Mouse (Mus musculus) megakaryocyte, embryonic 14.5 days (primary cell): ENCODE results near the gene Mrtfa. TPM values are rescaled to one million over a fixed set of nuclear protein-coding genes. Genes with fewer than 3 reads are reported as not detected.
A peak's percentile ranks its signal among the peaks of the same experiment; 100 is the strongest.

Source experiments
- H3K27me3 ChIP-seq: replicated peaks from 2 replicates; pipeline ENCODE3; 2012; ENCODE audit warnings: inconsistent platforms
- H3K36me3 ChIP-seq: replicated peaks from 2 replicates; pipeline ENCODE3; 2012; ENCODE audit warnings: low read length, inconsistent platforms, mixed read lengths
- H3K4me1 ChIP-seq: 2 replicates; pipeline ENCODE4 v1.6.1; 2012; ENCODE audit warnings: inconsistent platforms
- H3K4me3 ChIP-seq: replicated peaks from 2 replicates; pipeline ENCODE3; 2012; ENCODE audit warnings: moderate library complexity, mild to moderate bottlenecking, inconsistent platforms
- H3K9me3 ChIP-seq: 2 replicates; pipeline ENCODE4 v1.6.1; 2012; ENCODE audit warnings: inconsistent platforms
- FLI1 ChIP-seq: IDR thresholded peaks from 2 replicates; pipeline ENCODE4 v1.6.1; 2012; ENCODE audit warnings: low read length, inconsistent platforms, mixed read lengths
- GATA1 ChIP-seq: IDR thresholded peaks from 3 replicates; pipeline ENCODE4 v1.6.1; 2012; ENCODE audit warnings: mixed read lengths, low read length, inconsistent platforms, borderline replicate concordance
- polyA plus RNA-seq: library from polyadenylated mRNA; stranded (reverse); fragments of >175 nt; gene quantifications from 2 replicates; pipeline ENCODE4 v1.2.3, GENCODE M21; 2012; ENCODE audit warnings: low replicate concordance; ENCODE audit not compliant: insufficient read depth

Gene Mrtfa
- 138 and 254 TPM in 2 replicates for polyA plus RNA-seq

DNA sequence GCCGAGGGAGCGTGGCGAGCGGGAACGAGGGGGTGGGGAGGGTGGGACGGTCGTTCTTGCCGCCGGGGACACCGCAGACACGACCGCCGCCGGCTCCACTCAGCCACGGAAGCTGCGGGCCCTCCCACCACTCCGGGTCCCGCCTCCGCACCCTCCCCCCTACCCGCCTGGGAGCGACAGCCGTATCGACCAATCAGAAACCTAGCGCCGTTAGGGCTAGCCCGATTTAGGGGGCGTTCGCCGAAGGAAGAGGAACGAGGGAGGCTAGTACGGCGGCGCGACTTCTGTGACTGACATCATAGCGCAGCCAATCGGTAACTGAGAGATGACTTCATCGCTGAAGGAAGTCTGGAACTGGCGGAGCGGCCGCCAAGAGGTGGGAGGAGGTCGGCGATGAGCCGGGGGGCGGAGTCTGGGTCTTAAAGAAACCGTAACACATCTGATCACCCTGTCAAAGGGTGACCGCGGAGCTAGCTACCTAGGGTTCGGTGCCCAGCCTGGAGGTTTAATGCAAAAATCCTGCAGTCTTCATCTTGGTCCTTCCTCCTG is at the start of gene Mrtfa:
TSS of gene Mrtfa (minus strand) at position 128 of the 549 bp plus-strand sequence.
- H3K27me3 ChIP-seq, result no peaks in the 10 kb centered on the region
- TF ChIP-seq GATA1, result no peak
- TF ChIP-seq FLI1, result no peak
- H3K9me3 ChIP-seq, result no peaks in the 10 kb centered on the region
- peak within 1 kb of the TSS; percentile 95 for H3K4me3 ChIP-seq
- peaks cover 31% of the 10 kb centered on the region for H3K4me1 ChIP-seq
- peaks cover 8% of the 10 kb centered on the region for H3K36me3 ChIP-seq

DNA sequence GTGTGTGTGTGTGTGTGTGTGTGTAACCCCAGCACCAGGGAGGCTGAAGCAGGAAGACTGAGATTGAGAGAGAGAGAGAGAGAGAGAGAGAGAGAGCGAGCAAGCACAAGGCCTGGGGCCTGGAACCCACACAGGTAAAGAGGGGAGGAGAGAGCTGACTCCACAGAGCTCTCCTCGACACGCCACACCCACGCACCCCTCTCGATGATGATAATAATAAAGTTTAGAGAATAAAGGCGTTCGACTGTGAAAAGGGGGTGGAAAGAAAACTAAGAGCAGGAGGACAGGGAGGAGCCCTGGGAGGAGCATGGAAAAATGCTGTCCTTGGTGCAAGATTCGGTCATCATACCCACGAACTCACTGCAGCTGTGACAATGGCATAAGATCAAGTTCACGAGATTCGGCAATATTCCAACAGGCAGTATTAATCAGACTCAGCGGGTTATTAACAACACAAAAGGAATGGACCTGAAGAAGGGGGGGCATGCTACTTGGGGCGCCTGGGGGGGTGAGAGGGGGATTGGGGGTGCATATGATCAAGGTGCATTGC is 49.3 kb upstream of the Mrtfa start:
- H3K36me3 ChIP-seq, result no peaks in the 10 kb centered on the region
- H3K9me3 ChIP-seq, result peaks cover 10% of the 10 kb centered on the region
- no peak overlapping the region for H3K4me3 ChIP-seq
- H3K4me1 ChIP-seq, result peaks cover 7% of the 10 kb centered on the region
- TF ChIP-seq GATA1 (no peak), FLI1 (no peak)
- H3K27me3 ChIP-seq, result peaks cover 66% of the 10 kb centered on the region

DNA sequence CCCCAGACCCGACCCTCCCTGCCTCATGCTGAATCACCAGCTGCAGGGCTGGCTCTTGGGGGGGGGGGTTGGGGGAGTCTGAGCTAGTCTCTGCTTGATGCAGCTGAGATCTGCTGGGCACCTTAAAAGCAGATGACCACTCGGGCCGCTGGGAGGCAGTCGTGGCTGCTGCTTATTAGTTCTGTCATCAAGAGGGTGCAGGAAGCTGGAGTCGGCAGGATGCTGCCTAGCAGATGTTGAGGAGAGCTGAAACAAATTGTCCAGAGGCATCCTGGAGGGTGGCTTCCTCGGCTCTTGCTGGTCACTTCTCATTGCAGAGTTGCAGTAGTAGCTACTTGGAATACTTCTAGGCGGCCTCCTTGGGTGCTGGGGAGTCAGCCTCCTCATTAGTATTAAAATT is 48.7 kb upstream of the Mrtfa start:
- H3K4me3 ChIP-seq, result no peak overlapping the region
- no peaks in the 10 kb centered on the region for H3K36me3 ChIP-seq
- peaks cover 72% of the 10 kb centered on the region for H3K27me3 ChIP-seq
- no peak for TF ChIP-seq GATA1
- H3K4me1 ChIP-seq, result peaks cover 12% of the 10 kb centered on the region
- H3K9me3 ChIP-seq, result peaks cover 4% of the 10 kb centered on the region

DNA sequence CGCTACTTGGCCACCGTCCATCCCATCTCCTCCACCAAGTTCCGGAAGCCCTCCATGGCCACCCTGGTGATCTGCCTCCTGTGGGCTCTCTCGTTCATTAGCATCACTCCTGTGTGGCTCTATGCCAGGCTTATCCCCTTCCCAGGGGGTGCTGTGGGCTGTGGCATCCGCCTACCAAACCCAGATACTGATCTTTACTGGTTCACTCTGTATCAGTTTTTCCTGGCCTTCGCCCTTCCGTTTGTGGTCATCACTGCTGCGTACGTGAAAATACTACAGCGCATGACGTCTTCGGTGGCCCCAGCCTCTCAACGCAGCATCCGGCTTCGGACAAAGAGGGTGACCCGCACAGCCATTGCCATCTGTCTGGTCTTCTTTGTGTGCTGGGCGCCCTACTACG is 46.9 kb upstream of the Mrtfa start:
- peaks cover 17% of the 10 kb centered on the region for H3K4me1 ChIP-seq
- peaks cover 82% of the 10 kb centered on the region for H3K27me3 ChIP-seq
- no peaks in the 10 kb centered on the region for H3K9me3 ChIP-seq
- no peak for TF ChIP-seq GATA1
- TF ChIP-seq FLI1, result no peak
- no peaks in the 10 kb centered on the region for H3K36me3 ChIP-seq
- H3K4me3 ChIP-seq, result no peak overlapping the region

DNA sequence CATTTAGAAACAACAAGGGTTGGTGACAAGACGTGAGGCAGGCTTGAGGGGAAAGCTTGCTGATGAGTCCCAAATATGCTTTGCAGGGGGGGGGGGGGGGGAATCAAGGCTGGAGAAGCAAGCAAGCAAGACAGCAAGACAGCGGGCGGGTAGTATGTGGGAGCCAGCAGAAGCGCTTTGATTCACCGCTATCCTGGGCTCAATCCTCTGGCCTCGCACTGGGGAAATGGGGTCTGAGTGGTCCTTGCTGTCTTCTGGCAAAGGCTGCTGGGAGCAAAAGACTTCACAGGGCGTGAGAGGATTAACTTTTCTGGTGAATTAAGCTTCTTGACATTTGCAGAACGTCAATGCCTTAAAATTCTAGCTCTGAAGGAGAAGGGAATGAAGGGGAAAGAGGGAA is 45.5 kb upstream of the Mrtfa start:
- Histone ChIP-seq H3K9me3 (no peaks in the 10 kb centered on the region), H3K36me3 (no peaks in the 10 kb centered on the region), H3K27me3 (peaks cover 83% of the 10 kb centered on the region), H3K4me1 (peaks cover 20% of the 10 kb centered on the region), H3K4me3 (no peak overlapping the region)
- TF ChIP-seq GATA1 (no peak), FLI1 (no peak)

DNA sequence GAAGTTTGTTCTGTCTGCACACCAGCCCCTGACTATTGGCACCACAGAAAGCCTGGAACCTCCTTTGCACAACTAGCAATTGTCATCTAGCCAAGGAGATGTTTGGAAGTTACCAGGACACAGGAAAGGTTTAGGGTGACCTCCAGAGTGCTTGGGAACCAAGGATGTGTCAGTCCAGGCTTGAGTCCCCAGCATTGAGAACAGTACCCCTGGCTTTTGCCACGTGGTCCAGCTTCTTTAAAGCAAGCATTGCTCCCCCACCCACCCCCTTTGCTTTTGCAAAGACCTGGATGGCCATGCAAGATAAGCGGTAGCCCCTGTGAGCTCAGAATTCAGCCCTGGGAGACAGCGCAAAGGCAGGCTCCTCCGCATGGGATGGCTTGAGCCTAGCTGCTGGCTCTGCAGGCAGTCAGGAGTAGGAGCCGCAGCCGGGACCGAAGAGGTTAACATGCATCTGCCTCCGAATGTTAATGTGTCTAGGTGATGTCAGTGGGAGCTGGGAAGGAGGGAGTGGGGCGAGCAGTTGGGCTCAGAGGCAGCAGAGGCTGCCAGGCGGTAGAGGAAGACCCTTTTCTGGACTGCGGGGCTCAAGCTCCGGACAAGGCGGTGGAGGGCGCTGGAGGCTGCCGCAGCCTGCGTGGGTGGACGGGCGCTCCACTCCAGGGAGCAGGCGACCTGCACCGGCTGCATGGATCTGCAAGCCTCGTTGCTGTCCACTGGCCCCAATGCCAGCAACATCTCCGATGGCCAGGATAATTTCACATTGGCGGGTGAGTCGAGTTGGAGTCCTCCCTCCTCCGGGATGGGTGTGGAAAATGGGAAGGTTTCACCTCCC is 44.7 kb upstream of the Mrtfa start, which contains the start of gene Mchr1:
TSS of gene Mchr1 (plus strand) at position 414 of the 835 bp plus-strand sequence.
- Histone ChIP-seq H3K4me1 (peaks cover 24% of the 10 kb centered on the region), H3K9me3 (no peaks in the 10 kb centered on the region), H3K36me3 (no peaks in the 10 kb centered on the region), H3K4me3 (peak within 1 kb of the TSS; percentile 75), H3K27me3 (peaks cover 83% of the 10 kb centered on the region)
- no peak for TF ChIP-seq FLI1

DNA sequence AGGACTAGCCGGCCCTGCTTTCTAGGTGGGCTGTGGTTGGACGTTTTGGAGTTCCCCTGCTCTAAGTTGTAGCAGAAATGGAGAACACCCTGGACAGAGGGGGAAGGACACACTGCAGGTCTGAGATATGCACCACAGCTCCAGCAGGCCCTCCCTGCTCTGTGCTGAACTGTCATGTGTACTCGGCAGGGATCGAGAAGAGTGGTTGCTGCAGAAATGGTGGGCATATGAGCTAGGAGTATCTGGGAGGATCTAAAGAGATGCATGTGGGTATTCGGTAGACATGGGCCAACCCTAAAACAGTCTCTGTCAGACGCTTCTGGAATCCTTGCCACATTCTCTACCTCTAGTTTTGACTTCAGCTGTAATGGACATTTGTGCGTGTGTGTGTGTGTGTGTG is 40.8 kb upstream of the Mrtfa start:
- Histone ChIP-seq H3K9me3 (no peaks in the 10 kb centered on the region), H3K27me3 (peaks cover 74% of the 10 kb centered on the region), H3K4me1 (peaks cover 24% of the 10 kb centered on the region), H3K4me3 (no peak overlapping the region), H3K36me3 (no peaks in the 10 kb centered on the region)
- TF ChIP-seq GATA1 (no peak), FLI1 (no peak)

DNA sequence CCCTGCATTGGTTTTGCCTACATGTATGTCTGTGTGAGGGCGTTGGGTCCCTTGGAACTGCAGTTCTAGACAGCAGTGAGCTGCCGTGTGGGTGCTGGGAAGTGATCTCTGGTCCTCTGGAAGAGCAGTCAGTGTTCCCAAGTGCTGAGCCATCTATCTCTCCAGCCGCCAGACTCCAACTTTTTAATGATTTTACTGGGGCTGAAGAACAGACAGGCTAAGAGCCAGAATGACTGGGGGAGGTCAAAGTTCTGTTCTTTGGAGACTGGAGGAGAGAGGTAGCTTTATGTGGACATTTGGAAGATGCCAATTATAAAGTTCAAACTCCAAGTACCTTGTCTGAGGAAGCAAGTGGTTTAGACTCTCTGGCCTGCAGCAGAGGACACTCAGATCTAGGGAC is 39.2 kb upstream of the Mrtfa start:
- H3K36me3 ChIP-seq, result no peaks in the 10 kb centered on the region
- TF ChIP-seq FLI1, result no peak
- peaks cover 16% of the 10 kb centered on the region for H3K4me1 ChIP-seq
- H3K9me3 ChIP-seq, result no peaks in the 10 kb centered on the region
- H3K27me3 ChIP-seq, result peaks cover 71% of the 10 kb centered on the region
- no peak overlapping the region for H3K4me3 ChIP-seq

DNA sequence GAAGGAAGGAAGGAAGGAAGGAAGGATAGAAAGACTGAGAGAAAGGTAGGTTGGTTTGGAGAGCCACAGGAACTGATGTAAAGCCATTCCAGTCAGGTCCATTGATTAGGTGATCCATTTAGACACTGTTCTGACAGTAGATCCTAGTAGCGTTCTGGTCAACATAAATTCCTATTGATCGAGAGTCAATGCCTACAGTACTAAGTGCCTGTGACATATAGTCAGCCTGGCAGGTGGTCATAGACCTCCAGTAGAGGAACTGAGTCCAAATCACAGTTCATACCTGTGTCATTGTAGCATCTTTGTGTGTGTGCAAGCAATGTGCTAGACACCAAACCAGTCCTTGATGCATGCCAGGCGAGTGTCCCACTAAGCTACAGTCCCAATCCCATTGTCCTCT is 37.7 kb upstream of the Mrtfa start:
- no peaks in the 10 kb centered on the region for H3K9me3 ChIP-seq
- no peak overlapping the region for H3K4me3 ChIP-seq
- no peak for TF ChIP-seq FLI1
- TF ChIP-seq GATA1, result no peak
- H3K27me3 ChIP-seq, result peaks cover 59% of the 10 kb centered on the region
- peaks cover 6% of the 10 kb centered on the region; the same call in 1 of the 2 replicates for H3K4me1 ChIP-seq
- no peaks in the 10 kb centered on the region for H3K36me3 ChIP-seq

DNA sequence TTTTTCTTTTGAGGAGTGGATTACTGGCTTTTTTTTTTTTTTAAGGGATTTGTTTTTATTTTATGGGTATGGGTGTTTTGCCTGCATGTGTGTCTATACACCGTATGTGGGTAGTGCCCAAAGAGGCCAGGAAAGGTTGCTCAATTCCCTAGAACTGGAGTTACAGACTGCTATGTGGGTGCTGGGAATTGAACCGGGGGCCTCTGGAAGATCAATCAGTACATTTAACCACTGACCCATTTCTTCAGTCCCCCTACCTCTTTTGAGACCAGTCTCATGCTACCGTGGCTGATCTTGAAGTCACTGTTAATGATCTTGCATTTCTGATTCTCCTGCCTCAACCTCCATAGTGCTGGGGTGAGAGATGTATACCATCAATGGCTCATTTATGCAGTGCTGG is 36.7 kb upstream of the Mrtfa start:
- Histone ChIP-seq H3K4me1 (peaks cover 6% of the 10 kb centered on the region; the same call in 1 of the 2 replicates), H3K27me3 (peaks cover 57% of the 10 kb centered on the region), H3K9me3 (no peaks in the 10 kb centered on the region), H3K4me3 (no peak overlapping the region), H3K36me3 (no peaks in the 10 kb centered on the region)
- TF ChIP-seq GATA1 (no peak), FLI1 (no peak)
